ENCODE assay signal across 8 mouse cellular contexts in genomic region chr11:72215410-72215797, GRCm38 (mm10). TPM values are rescaled to one million over a fixed set of nuclear protein-coding genes. Genes with fewer than 3 reads are reported as not detected.
DNase-seq lines count a peak whose midpoint lies in the region; ATAC-seq and TF ChIP-seq lines count a peak whose summit lies in the region.

Med31 (minus strand) TSS chr11:72215592.

- peak within 1 kb of the TSS; percentile 5; the same call in 1 of the 2 replicates for H3K27ac ChIP-seq in bone marrow macrophage, adult 2 months (ENCODE audit: insufficient read depth, low read depth, low read length)
- H3K27ac ChIP-seq in heart, embryonic 15.5 days: peak within 1 kb of the TSS; percentile 78
- peak within 1 kb of the TSS; percentile 15 for H3K27ac ChIP-seq in liver, embryonic 14.5 days
- H3K27ac ChIP-seq in stomach, embryonic 16.5 days (ENCODE audit: low read length): peak within 1 kb of the TSS; percentile 73

- peaks cover 18% of the 10 kb centered on the region for H3K36me3 ChIP-seq in heart, embryonic 15.5 days
- H3K36me3 ChIP-seq in liver, embryonic 14.5 days (replicated peaks; ENCODE audit: control insufficient read depth, insufficient read depth, low read depth): peaks cover 3% of the 10 kb centered on the region
- peaks cover 10% of the 10 kb centered on the region; the same call in 1 of the 2 replicates for H3K36me3 ChIP-seq in stomach, embryonic 16.5 days (ENCODE audit: control insufficient read depth, insufficient read depth, low read length)

- H3K4me1 ChIP-seq in bone marrow macrophage, adult 2 months (ENCODE audit: control insufficient read depth, insufficient read depth, low read length): peaks cover 20% of the 10 kb centered on the region
- peaks cover 18% of the 10 kb centered on the region for H3K4me1 ChIP-seq in heart, embryonic 15.5 days (replicated peaks)
- peaks cover 4 to 5% of the 10 kb centered on the region in 2 experiments; a peak in 2 of 4 replicates for H3K4me1 ChIP-seq in liver, embryonic 14.5 days (replicated peaks; ENCODE audit: control insufficient read depth in 2 of 2, insufficient read depth in 2 of 2, low read length in 1 of 2)
- peaks cover 6% of the 10 kb centered on the region; the same call in 1 of the 2 replicates for H3K4me1 ChIP-seq in stomach, embryonic 16.5 days (ENCODE audit: control insufficient read depth, insufficient read depth, low read length)

- peak within 1 kb of the TSS; percentile 74 for H3K4me3 ChIP-seq in bone marrow macrophage, adult 2 months (ENCODE audit: insufficient read depth, low read length)
- H3K4me3 ChIP-seq in heart, embryonic 15.5 days: peak within 1 kb of the TSS; percentile 93
- H3K4me3 ChIP-seq in liver, embryonic 14.5 days (ENCODE audit: insufficient read depth in 1 of 2, low read depth in 2 of 2, low read length in 2 of 2): peak within 1 kb of the TSS; percentile 70 to 96
- H3K4me3 ChIP-seq in stomach, embryonic 16.5 days (replicated peaks; ENCODE audit: low read length): peak within 1 kb of the TSS; percentile 94

- WGBS in heart, embryonic 15.5 days: 2% methylated on average over 29 of the region's 29 CpGs
- 3% methylated on average over 29 of the region's 29 CpGs for whole genome bisulfite sequencing in liver, embryonic 14.5 days (ENCODE audit: insufficient replicate concordance)
- under 1% methylated on average over 29 of the region's 29 CpGs for WGBS in stomach, embryonic 16.5 days

- TF ChIP-seq POLR2A in bone marrow macrophage, adult 2 months (IDR thresholded peaks at IDR 0.05; ENCODE audit: borderline replicate concordance, low read depth, low read length): no peak

- TF ChIP-seq CTCF in bone marrow macrophage, adult 2 months (IDR thresholded peaks at IDR 0.05; ENCODE audit: low read depth, low read length): no peak
- TF ChIP-seq CTCF in liver, embryonic 14.5 days (IDR thresholded peaks at IDR 0.05; ENCODE audit: low read depth): no peak; the same call in 1 of the 2 replicates

- peak; percentile 86 for ATAC-seq in erythroid progenitor cell, adult 5-6 weeks (replicated peaks; ENCODE audit: low FRiP score, poor library complexity, severe bottlenecking)
- peak; percentile 69 for ATAC-seq in heart, embryonic 15.5 days (replicated peaks; ENCODE audit: insufficient number of reproducible peaks, insufficient read depth, low FRiP score, low read depth)
- peak; percentile 67 for ATAC-seq in liver, embryonic 14.5 days (ENCODE audit: insufficient read depth)
- peak; percentile 64 for ATAC-seq in stomach, embryonic 16.5 days (ENCODE audit: insufficient read depth, low FRiP score)

- H3K9me3 ChIP-seq in heart, embryonic 15.5 days (replicated peaks): no peaks in the 10 kb centered on the region
- H3K9me3 ChIP-seq in liver, embryonic 14.5 days (ENCODE audit: control insufficient read depth, low read length): no peaks in the 10 kb centered on the region
- H3K9me3 ChIP-seq in stomach, embryonic 16.5 days (replicated peaks; ENCODE audit: control insufficient read depth, low read length): no peaks in the 10 kb centered on the region

- peak within 1 kb of the TSS; percentile 80 for H3K9ac ChIP-seq in heart, embryonic 15.5 days
- H3K9ac ChIP-seq in liver, embryonic 14.5 days (replicated peaks): peak within 1 kb of the TSS; percentile 65
- peak within 1 kb of the TSS; percentile 87 for H3K9ac ChIP-seq in stomach, embryonic 16.5 days (ENCODE audit: low read length)

- DNase-seq in CD4-positive helper T cell, adult 2 months (ENCODE audit: low read depth, low spot score): peak; percentile 89
- DNase-seq in kidney, postnatal 14 days: peak; percentile 89
- DNase-seq in liver, embryonic 14.5 days (ENCODE audit: low read depth in 3 of 3, low spot score in 3 of 3): peak; percentile 48 to 61 (median 51)
- peak; percentile 69 to 72 for DNase-seq in natural killer cell, adult 2 months (ENCODE audit: low spot score in 2 of 2)

- no peaks in the 10 kb centered on the region for H3K27me3 ChIP-seq in heart, embryonic 15.5 days
- H3K27me3 ChIP-seq in liver, embryonic 14.5 days (ENCODE audit: control insufficient read depth, insufficient read depth, low read length): no peaks in the 10 kb centered on the region
- H3K27me3 ChIP-seq in stomach, embryonic 16.5 days (ENCODE audit: control insufficient read depth, insufficient read depth, low read length): no peaks in the 10 kb centered on the region

- TF ChIP-seq EP300 in liver, embryonic 14.5 days (IDR thresholded peaks at IDR 0.05; ENCODE audit: low read depth): no peak

- H3K4me2 ChIP-seq in heart, embryonic 15.5 days: peak within 1 kb of the TSS; percentile 94
- peak within 1 kb of the TSS; percentile 90 for H3K4me2 ChIP-seq in liver, embryonic 14.5 days (ENCODE audit: low read depth)
- H3K4me2 ChIP-seq in stomach, embryonic 16.5 days (ENCODE audit: low read depth, low read length): peak within 1 kb of the TSS; percentile 100

RNA-seq across cellular contexts. Expression of gene Med31, which starts in this region (rescaled TPM):
- polyA plus RNA-seq in bone marrow macrophage, adult 2 months (2012; ENCODE audit: insufficient read depth, insufficient read length, missing spikeins): 10.0 and 11.0 TPM in 2 replicates
- 11.2 and 16.8 TPM in 2 replicates for total RNA-seq in erythroid progenitor cell, adult 5-6 weeks (2015; ENCODE audit: low replicate concordance)
- 3.3 and 4.0 TPM in 2 replicates for total RNA-seq in erythroid progenitor cell, adult 5-6 weeks (2017; ENCODE audit: low replicate concordance)
- 28.2 and 29.4 TPM in 2 replicates for polyA plus RNA-seq in heart, embryonic 15.5 days (2015; fragmentation: Nextera tagmentation; extraction: Ambion mirVana)
- 6.0 and 8.5 TPM in 2 replicates for polyA plus RNA-seq in liver, embryonic 14.5 days (2012; rRNA removed)
- 13.0 TPM in 2 replicates for polyA plus RNA-seq in liver, embryonic 14.5 days (2014; fragmentation: Nextera tagmentation; extraction: Ambion mirVana)
- polyA plus RNA-seq in stomach, embryonic 16.5 days (2015; fragmentation: Nextera tagmentation; extraction: Ambion mirVana): 32.6 and 34.1 TPM in 2 replicates

Comparison
In these comparisons a context has a peak if more than half of its experiments do, and no peak if none do; other contexts are left out.
1. Peak in every context shown above with its lines: DNase-seq, ATAC-seq, H3K4me3 ChIP-seq and H3K27ac ChIP-seq.
2. H3K27ac ChIP-seq: peak in every context shown above with its lines; median percentile 78 in heart, embryonic 15.5 days; 73 in stomach, embryonic 16.5 days; 15 in liver, embryonic 14.5 days; 5 in bone marrow macrophage, adult 2 months.